Mouse (Mus musculus): Measurements from ENCODE around the gene Slc12a8. TPM values are rescaled to one million over a fixed set of nuclear protein-coding genes. Genes with fewer than 3 reads are reported as not detected.
A peak's percentile ranks its signal among the peaks of the same experiment; 100 is the strongest.
"Not testable (repeated sequence)": the region's sequence is repeated elsewhere in the genome, so short reads cannot be mapped to it uniquely, and the experiment has no call there.

The Slc12a8 gene
- total RNA-seq (2015) (not detected in 2 replicates), total RNA-seq (2017) (not detected in 2 replicates)

GRCm38 (mm10) chr16:33516807-33517565 is at the start of gene Slc12a8:
TSS of gene Slc12a8 (plus strand) at chr16:33517328.
- ATAC-seq (ENCODE audit: poor library complexity, severe bottlenecking) = no peak

DNA sequence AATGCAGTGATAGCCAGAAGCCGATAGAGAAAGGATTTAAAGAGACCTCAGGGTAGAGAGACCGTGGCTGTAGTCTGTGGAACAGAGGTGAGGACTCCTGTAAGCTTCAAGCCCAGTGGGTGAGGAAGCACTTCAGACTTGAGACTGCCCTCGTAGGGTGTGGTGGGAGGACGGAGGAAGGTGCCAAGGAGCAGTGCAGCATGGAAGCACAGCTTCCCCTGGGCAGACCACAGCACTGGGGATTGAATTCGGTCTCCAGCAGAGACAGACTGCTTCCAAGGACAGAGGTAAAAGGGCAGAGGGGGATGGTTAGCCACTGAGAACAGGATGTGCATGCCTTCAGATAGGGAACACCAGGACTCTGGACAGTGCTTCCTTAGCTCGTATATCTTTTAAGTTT is 49.7 kb upstream of the Slc12a8 start:
- no peak for ATAC-seq (ENCODE audit: poor library complexity, severe bottlenecking)

DNA sequence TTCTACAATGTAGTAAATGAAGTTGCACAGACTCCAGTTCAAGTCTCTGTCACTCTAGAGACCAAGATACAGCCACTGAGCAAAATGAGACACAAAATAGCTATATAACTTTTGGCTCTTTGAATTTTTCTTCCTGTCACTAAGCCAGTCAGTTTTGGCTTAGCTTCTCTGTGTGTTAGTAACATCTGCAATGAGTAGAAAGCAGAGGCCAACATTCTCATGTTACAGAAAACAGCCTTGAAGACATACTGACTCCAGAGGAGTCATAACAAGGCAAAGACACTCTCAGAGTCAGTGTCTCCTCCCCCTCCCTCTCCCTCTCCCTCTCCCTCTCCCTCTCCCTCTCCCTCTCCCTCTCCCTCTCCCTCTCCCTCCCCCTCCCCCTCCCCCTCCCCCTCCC is 47.2 kb upstream of the Slc12a8 start:
- no peak for ATAC-seq (ENCODE audit: poor library complexity, severe bottlenecking)

GRCm38 (mm10) chr16:33474381-33474780 is 42.7 kb upstream of the Slc12a8 start:
- ATAC-seq (ENCODE audit: poor library complexity, severe bottlenecking) = peak; percentile 47

DNA sequence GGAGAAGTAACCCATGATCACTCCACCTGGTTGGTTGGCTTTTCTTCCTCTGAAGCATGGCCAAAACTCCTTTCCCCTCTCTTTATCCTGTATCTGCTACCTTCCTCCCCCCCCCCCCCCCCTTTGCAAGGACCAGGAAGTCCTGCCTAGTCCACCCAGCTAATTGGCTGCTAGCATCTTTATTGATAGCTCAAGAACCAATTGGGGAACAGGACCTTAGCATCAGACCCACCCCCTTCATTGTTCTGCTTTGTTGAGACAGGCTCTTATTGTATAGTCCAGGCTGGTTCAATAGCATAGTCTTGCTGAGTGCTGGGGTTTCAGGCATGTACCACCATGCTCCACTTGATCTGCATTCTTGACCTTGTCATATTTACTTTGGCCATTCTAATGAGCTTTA is 37.2 kb upstream of the Slc12a8 start:
- peak; percentile 24; the same call in 1 of the 2 replicates for ATAC-seq (ENCODE audit: poor library complexity, severe bottlenecking)

DNA sequence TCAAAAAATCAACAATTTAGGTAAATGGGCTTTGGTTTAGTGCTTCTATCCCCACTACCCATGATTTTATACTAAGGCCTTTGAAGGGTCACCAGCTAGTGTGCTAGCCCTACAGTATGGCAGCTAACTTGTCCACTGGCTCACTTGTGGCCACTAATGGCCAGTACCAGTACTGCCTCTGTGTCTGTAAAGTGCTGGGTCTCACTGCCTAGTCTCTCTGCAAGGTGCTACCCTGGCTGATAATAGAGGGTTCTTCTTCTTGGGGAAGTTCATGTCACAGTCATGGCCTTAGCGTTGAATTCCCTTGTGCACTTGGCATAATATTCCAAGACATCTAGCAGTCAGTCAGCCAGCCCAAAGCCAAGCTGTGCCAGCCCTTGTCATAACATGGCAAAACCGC is 36.0 kb upstream of the Slc12a8 start:
- peak; percentile 67 for ATAC-seq (ENCODE audit: poor library complexity, severe bottlenecking)

- no peak for ATAC-seq (ENCODE audit: poor library complexity, severe bottlenecking)
These were observed 34.8 kb upstream of the Slc12a8 start for GRCm38 (mm10) chr16:33482309-33482708.

- ATAC-seq (ENCODE audit: poor library complexity, severe bottlenecking) = no peak
These were observed 29.4 kb upstream of the Slc12a8 start for GRCm38 (mm10) chr16:33487709-33488108.

DNA sequence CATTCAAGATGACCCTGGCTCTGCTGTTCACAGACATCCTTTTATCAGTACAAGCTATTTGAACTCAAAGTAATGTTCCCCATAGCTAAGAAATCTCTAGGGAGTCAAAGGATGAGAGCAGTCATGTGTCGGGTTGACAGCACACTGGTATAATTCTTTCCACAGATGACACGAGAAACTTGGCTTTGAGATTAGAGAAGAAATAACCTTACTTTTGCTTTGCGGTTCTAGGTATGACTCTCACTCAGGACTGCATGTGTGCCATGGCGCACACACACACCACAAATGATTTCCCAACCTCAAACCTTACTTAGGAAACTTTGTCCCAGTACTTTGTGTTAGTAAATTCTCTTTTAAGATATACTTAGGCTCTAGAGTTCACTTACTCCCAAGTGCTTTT is 22.8 kb upstream of the Slc12a8 start:
- ATAC-seq (ENCODE audit: poor library complexity, severe bottlenecking) = no peak

DNA sequence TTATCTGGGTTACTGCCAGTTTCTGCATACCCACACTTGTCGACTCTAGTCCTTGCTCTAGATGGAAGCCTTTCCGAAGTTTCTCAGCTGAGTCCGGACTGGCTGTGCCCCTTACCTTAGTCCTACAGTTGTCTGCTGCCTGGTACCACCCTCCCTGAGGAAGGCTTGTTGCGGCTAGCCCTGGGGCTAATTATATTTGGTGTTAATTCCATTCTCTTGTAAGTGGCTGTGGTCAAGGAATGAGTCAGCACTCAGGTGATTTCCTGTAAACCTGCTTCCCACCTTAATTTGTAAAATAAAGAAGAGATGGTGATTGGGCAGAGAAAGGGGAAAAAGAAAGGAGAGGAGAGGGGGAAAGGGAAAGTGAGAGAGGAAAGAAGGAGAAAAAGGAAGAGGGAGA is 9.0 kb upstream of the Slc12a8 start:
- no peak for ATAC-seq (ENCODE audit: poor library complexity, severe bottlenecking)

GRCm38 (mm10) chr16:33509231-33509630 is 7.9 kb upstream of the Slc12a8 start:
- ATAC-seq (ENCODE audit: poor library complexity, severe bottlenecking) = not testable (repeated sequence)

DNA sequence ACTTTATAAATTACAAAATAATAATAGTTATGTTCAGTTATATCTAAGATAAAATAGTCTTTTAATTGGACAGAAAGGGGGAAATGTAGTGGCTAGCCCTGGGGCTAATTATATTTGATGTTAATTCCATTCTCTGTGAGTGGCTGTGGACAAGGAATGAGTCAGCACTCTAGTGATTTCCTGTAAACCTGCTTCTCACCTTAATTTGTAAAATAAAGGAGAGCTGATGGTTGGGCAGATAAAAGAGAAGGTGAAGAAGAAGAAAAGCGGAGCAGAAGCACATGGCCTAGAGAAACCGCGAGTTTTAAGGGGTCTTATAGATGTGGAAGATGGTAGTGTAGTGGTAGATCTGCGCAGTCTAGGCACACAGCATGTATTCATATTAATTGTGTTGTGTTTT is 6.3 kb upstream of the Slc12a8 start:
- not testable (repeated sequence) for ATAC-seq (ENCODE audit: poor library complexity, severe bottlenecking)

DNA sequence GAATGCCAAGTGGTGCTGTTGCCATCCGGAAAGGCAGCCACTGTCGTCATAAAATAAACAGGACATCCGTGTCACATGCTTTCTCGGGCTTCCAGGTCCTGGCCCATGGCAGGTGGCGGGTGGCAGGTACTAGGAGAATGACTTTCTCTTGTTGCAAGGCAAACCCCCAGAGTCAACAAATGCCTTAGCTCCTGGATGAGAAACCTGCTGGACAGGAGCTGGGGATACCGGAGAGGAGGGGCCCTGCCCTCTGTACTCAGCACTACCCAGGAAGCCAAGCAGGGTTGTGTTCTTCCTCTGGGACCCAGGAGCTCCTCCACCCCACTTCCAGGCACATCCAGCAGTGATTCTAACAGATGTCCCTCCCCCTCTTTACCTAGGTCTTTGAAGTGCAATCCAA is 4.6 kb upstream of the Slc12a8 start:
- ATAC-seq (ENCODE audit: poor library complexity, severe bottlenecking) = no peak

- ATAC-seq (ENCODE audit: poor library complexity, severe bottlenecking) = no peak
These were observed 499 bp downstream of the Slc12a8 start for GRCm38 (mm10) chr16:33517627-33518026.

- no peak for ATAC-seq (ENCODE audit: poor library complexity, severe bottlenecking)
These were observed 1.1 kb downstream of the Slc12a8 start for GRCm38 (mm10) chr16:33518236-33518635.

GRCm38 (mm10) chr16:33519916-33520568 is 2.9 kb downstream of the Slc12a8 start:
- ATAC-seq (ENCODE audit: poor library complexity, severe bottlenecking) = no peak

- ATAC-seq (ENCODE audit: poor library complexity, severe bottlenecking) = no peak
These were observed 5.4 kb downstream of the Slc12a8 start for GRCm38 (mm10) chr16:33522516-33522915.

DNA sequence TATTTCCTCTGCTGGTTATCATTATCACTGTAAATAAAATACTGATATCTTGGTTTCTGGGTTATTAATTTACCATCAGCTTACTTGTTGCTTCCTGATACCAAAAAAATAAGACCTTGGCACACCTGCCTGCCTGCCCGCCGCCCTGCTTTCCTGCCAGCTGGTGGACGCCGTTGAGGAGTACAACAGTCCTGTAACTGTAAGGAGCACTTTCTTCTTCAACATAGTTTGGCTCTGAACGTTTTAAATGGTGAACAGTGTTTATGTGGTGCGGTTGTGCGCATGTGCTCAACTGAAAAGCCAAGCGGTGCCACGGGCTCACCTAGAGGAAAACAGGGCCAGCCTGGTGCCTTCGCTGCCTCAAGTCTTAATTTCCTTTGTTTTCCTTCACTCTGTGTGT is 6.4 kb downstream of the Slc12a8 start:
- no peak for ATAC-seq (ENCODE audit: poor library complexity, severe bottlenecking)

GRCm38 (mm10) chr16:33529502-33530454 is 12.7 kb downstream of the Slc12a8 start:
- no peak for ATAC-seq (ENCODE audit: poor library complexity, severe bottlenecking)

- ATAC-seq (ENCODE audit: poor library complexity, severe bottlenecking) = no peak
These were observed 14.1 kb downstream of the Slc12a8 start for GRCm38 (mm10) chr16:33531184-33531583.

- no peak for ATAC-seq (ENCODE audit: poor library complexity, severe bottlenecking)
These were observed 19.3 kb downstream of the Slc12a8 start for GRCm38 (mm10) chr16:33536456-33536855.
